Mouse (Mus musculus) forebrain, embryonic 14.5 days (tissue): ENCODE results near the gene Akap11. TPM values are rescaled to one million over a fixed set of nuclear protein-coding genes. Genes with fewer than 3 reads are reported as not detected.

Experiments used
- ATAC-seq: fragments of 200-750 bp; cut with Nextera tagmentation; 2 replicates; pipeline ENCODE4 v1.8.0; 2017; ENCODE audit warnings: mild to moderate bottlenecking, moderate library complexity
- DNase-seq: peaks from one replicate; pipeline ENCODE4 v3.0.0-alpha.2; 2015; ENCODE audit warnings: low spot score
- H3K27ac ChIP-seq: fragments of 300-500 bp; sonication (generic); 2 replicates; pipeline ENCODE4 v1.5.1; 2014; ENCODE audit warnings: low read depth, mild to moderate bottlenecking, control low read depth, low read length, moderate library complexity
- H3K27me3 ChIP-seq: fragments of 300-500 bp; sonication (generic); replicated peaks from 2 replicates; pipeline ENCODE4 v1.6.1; 2014; ENCODE audit warnings: low read length, control low read depth, mixed read lengths; ENCODE audit not compliant: control insufficient read depth, insufficient read depth
- H3K36me3 ChIP-seq: fragments of 300-500 bp; sonication (generic); 2 replicates; pipeline ENCODE4 v1.6.1; 2014; ENCODE audit warnings: low read length, control low read depth; ENCODE audit not compliant: control insufficient read depth, insufficient read depth
- H3K4me1 ChIP-seq: fragments of 300-500 bp; sonication (generic); 2 replicates; pipeline ENCODE4 v1.6.1; 2014; ENCODE audit warnings: antibody characterized with exemption, low read length, control low read depth; ENCODE audit not compliant: control insufficient read depth, insufficient read depth
- H3K4me2 ChIP-seq: fragments of 300-500 bp; sonication (generic); 2 replicates; pipeline ENCODE4 v1.6.1; 2014; ENCODE audit warnings: mild to moderate bottlenecking, control low read depth, low read length
- H3K4me3 ChIP-seq: fragments of 300-500 bp; sonication (generic); 2 replicates; pipeline ENCODE4 v1.5.1; 2014; ENCODE audit warnings: low read depth, low read length, control low read depth
- H3K9ac ChIP-seq: fragments of 300-500 bp; sonication (generic); 2 replicates; pipeline ENCODE4 v1.6.1; 2014; ENCODE audit warnings: mild to moderate bottlenecking, low read length, control low read depth, moderate library complexity
- H3K9me3 ChIP-seq: fragments of 300-500 bp; sonication (generic); replicated peaks from 2 replicates; pipeline ENCODE4 v1.6.1; 2016; ENCODE audit warnings: low read length, control low read depth, mixed read lengths; ENCODE audit not compliant: control insufficient read depth
- WGBS: fragments of 180-500 bp; shearing (Covaris S2); extraction: QIAGEN DNeasy Blood & Tissue Kit; methylation state at CpG from one replicate; pipeline ENCODE4 v1.1.7; 2014; 5-methylcytosine and 5-hydroxymethylcytosine counted together
- polyA plus RNA-seq: library from polyadenylated mRNA; unstranded; fragments of >200 nt; fragmentation: Nextera tagmentation; extraction: Ambion mirVana; gene quantifications from 2 replicates; pipeline ENCODE4 v1.2.1, GENCODE M21; 2014

The Akap11 gene
- polyA plus RNA-seq, 1 experiment from 2014 or later, result 27.5 TPM

GRCm38 (mm10) chr14:78525059-78525458 is 11.5 kb downstream of the Akap11 start:
- 91% methylated on average over 2 of the region's 2 CpGs for WGBS
- no peak overlapping the region for H3K27ac ChIP-seq
- no peak for ATAC-seq
- H3K27me3 ChIP-seq, result no peaks in the 10 kb centered on the region
- H3K4me3 ChIP-seq, result no peak overlapping the region
- DNase-seq, result no peak
- no peak overlapping the region for H3K4me2 ChIP-seq
- no peaks in the 10 kb centered on the region for H3K4me1 ChIP-seq
- peaks cover 10% of the 10 kb centered on the region; the same call in 1 of the 2 replicates for H3K36me3 ChIP-seq
- H3K9me3 ChIP-seq, result no peaks in the 10 kb centered on the region
- no peak overlapping the region for H3K9ac ChIP-seq

DNA sequence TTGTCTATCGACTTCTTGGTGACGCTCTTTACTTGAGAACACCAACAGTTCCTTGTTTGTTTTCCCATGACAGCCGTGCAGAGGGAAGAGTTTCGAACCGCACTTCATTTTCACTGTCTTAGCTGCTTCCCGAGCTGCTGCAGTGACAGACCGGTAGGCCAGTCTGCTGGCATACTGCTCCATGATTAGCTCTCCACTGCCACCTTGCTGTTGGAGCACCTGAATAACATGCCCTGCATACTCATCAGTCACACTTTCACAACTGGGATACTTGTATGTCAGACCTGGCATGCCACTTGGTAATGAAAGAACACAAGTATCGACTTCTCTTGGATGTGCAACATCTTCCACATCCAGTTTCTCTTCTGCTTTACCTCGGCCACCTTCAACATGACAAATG is 25.9 kb downstream of the Akap11 start:
- Histone ChIP-seq H3K4me1 (no peaks in the 10 kb centered on the region), H3K9me3 (no peaks in the 10 kb centered on the region), H3K27me3 (no peaks in the 10 kb centered on the region), H3K4me3 (no peak overlapping the region), H3K36me3 (peaks cover 79% of the 10 kb centered on the region), H3K27ac (no peak overlapping the region), H3K4me2 (no peak overlapping the region), H3K9ac (no peak overlapping the region)
- ATAC-seq (no peak), DNase-seq (peak; percentile 47)
- 80% methylated on average over 9 of the region's 9 CpGs for WGBS

DNA sequence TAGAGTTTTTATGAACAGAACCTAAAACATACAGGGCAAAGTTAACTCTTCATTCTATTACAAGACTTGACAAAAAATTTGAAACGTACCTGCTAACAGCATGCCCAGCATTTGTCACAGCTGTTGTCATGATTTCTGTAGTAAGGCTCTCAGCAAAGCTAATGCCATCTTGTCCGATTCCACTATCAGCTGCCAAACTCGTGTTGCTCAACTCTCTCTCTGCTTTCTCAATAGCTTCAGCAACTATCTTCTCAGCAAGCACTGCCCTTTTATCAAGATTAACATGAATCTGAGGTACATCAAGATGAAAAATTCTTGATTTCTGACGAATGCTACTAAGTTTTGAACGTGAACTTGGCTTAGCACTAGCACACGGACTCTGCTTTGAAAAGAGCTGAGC is 26.8 kb downstream of the Akap11 start:
- Histone ChIP-seq H3K9ac (no peak overlapping the region), H3K27me3 (no peaks in the 10 kb centered on the region), H3K4me1 (no peaks in the 10 kb centered on the region), H3K36me3 (peaks cover 85% of the 10 kb centered on the region), H3K27ac (no peak overlapping the region), H3K4me2 (no peak overlapping the region), H3K9me3 (no peaks in the 10 kb centered on the region), H3K4me3 (no peak overlapping the region)
- ATAC-seq (no peak), DNase-seq (no peak)
- 91% methylated on average over 6 of the region's 6 CpGs for WGBS

DNA sequence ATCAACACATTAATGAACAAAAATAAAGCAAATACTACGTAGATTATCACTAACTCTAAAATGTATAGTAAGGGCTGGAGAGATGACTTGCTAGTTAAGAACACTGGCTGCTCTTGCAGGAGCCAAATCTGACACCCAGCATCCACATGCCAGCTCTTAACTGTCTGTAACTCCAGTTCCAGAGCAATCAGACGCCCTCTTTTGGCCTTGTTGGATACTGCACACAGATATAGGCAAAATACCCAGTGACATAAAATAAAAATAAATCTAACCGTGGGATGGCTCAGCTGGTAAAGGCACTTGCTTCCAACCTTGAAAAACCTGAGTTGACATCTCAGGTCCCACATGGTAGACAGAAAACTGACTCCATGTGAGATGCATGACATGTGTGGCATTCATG is 36.0 kb downstream of the Akap11 start:
- H3K4me2 ChIP-seq, result no peak overlapping the region
- no peak overlapping the region for H3K27ac ChIP-seq
- ATAC-seq (no peak), DNase-seq (no peak)
- WGBS, result 75% methylated on average over 3 of the region's 3 CpGs
- peaks cover 45% of the 10 kb centered on the region for H3K36me3 ChIP-seq
- no peak overlapping the region for H3K4me3 ChIP-seq
- no peaks in the 10 kb centered on the region for H3K9me3 ChIP-seq
- H3K9ac ChIP-seq, result no peak overlapping the region
- H3K4me1 ChIP-seq, result no peaks in the 10 kb centered on the region
- H3K27me3 ChIP-seq, result no peaks in the 10 kb centered on the region

DNA sequence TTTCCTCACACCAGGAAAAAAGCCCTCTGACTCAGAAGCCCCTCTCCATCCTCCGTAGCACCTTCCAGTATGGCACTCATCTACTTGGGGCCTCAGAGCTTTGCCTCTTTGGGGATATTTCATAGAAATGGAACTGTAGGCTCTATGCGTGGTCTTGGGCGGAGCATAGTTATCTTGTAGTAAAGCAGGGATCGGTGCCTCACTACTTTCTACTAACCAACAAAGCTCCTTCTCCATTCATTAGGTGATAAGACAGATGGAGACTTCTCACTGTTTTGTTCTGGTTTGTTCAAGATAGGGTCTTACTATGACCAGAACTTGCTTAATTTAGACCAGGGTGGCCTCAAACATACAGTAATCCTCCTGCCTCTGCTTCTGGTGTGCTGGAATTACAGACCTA is 39.9 kb downstream of the Akap11 start:
- no peaks in the 10 kb centered on the region for H3K9me3 ChIP-seq
- H3K4me2 ChIP-seq, result no peak overlapping the region
- no peaks in the 10 kb centered on the region for H3K27me3 ChIP-seq
- peaks cover 58% of the 10 kb centered on the region for H3K36me3 ChIP-seq
- H3K4me3 ChIP-seq, result no peak overlapping the region
- ATAC-seq, result no peak
- H3K27ac ChIP-seq, result no peak overlapping the region
- H3K4me1 ChIP-seq, result no peaks in the 10 kb centered on the region
- DNase-seq, result no peak
- WGBS, result 93% methylated on average over 4 of the region's 4 CpGs
- no peak overlapping the region for H3K9ac ChIP-seq

- no peaks in the 10 kb centered on the region for H3K9me3 ChIP-seq
- no peak overlapping the region for H3K9ac ChIP-seq
- H3K36me3 ChIP-seq, result peaks cover 63% of the 10 kb centered on the region
- H3K27ac ChIP-seq, result no peak overlapping the region
- no peak for ATAC-seq
- 81% methylated on average over 4 of the region's 4 CpGs for WGBS
- no peak for DNase-seq
- H3K4me2 ChIP-seq, result no peak overlapping the region
- no peaks in the 10 kb centered on the region for H3K4me1 ChIP-seq
- H3K27me3 ChIP-seq, result no peaks in the 10 kb centered on the region
- no peak overlapping the region for H3K4me3 ChIP-seq
Observed at GRCm38 (mm10) chr14:78495241-78495640, 41.4 kb downstream of the Akap11 start.

GRCm38 (mm10) chr14:78492602-78493001 is 44.0 kb downstream of the Akap11 start:
- WGBS, result 82% methylated on average over 9 of the region's 9 CpGs

DNA sequence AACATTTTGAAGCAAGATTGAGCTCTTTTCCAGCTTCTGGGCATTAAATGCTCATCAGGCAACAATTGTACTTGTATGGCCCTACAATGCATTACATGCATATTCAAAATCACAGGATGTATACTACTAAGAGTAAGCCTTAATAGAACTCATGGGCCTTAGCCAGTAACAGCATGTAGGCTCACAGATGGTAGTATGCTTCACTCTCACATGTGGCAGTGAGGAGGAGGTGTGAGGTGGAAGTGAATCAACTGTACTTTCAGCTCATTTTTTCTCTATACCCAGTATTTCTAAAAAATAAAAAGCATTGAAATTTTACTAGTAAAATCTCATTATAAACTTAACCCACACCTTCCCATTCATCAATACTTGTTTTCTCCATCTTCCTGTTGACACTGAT is 45.2 kb downstream of the Akap11 start:
- DNase-seq, result no peak
- H3K9ac ChIP-seq, result no peak overlapping the region
- no peak for ATAC-seq

More at GRCm38 (mm10) chr14:78492602-78493001, 44.0 kb downstream of the Akap11 start:
- DNase-seq, result no peak
- Histone ChIP-seq H3K4me3 (no peak overlapping the region), H3K36me3 (peaks cover 47% of the 10 kb centered on the region), H3K4me2 (no peak overlapping the region), H3K9ac (no peak overlapping the region), H3K9me3 (no peaks in the 10 kb centered on the region), H3K4me1 (no peaks in the 10 kb centered on the region), H3K27me3 (no peaks in the 10 kb centered on the region), H3K27ac (no peak overlapping the region)
- no peak for ATAC-seq

GRCm38 (mm10) chr14:78482385-78483231 is 54.0 kb downstream of the Akap11 start:
- Histone ChIP-seq H3K4me1 (no peaks in the 10 kb centered on the region), H3K27me3 (no peaks in the 10 kb centered on the region), H3K9ac (no peak overlapping the region), H3K4me3 (no peak overlapping the region), H3K36me3 (no peaks in the 10 kb centered on the region), H3K4me2 (no peak overlapping the region), H3K9me3 (no peaks in the 10 kb centered on the region), H3K27ac (no peak overlapping the region)
- 17% methylated on average over 14 of the region's 14 CpGs for WGBS
- peak; percentile 95 for ATAC-seq
- DNase-seq, result peak; percentile 80

More for the DNA sequence above, 45.2 kb downstream of the Akap11 start:
- Histone ChIP-seq H3K36me3 (peaks cover 41% of the 10 kb centered on the region), H3K27ac (no peak overlapping the region), H3K27me3 (no peaks in the 10 kb centered on the region), H3K4me1 (no peaks in the 10 kb centered on the region), H3K9me3 (no peaks in the 10 kb centered on the region), H3K4me3 (no peak overlapping the region), H3K4me2 (no peak overlapping the region)
